Mouse (Mus musculus): Measurements from ENCODE around the gene Gm28035. TPM values are rescaled to one million over a fixed set of nuclear protein-coding genes. Genes with fewer than 3 reads are reported as not detected.
A peak's percentile ranks its signal among the peaks of the same experiment; 100 is the strongest.

Gene Gm28035
- polyA plus RNA-seq, 1 experiment from 2014 or later: 0.08 TPM

DNA sequence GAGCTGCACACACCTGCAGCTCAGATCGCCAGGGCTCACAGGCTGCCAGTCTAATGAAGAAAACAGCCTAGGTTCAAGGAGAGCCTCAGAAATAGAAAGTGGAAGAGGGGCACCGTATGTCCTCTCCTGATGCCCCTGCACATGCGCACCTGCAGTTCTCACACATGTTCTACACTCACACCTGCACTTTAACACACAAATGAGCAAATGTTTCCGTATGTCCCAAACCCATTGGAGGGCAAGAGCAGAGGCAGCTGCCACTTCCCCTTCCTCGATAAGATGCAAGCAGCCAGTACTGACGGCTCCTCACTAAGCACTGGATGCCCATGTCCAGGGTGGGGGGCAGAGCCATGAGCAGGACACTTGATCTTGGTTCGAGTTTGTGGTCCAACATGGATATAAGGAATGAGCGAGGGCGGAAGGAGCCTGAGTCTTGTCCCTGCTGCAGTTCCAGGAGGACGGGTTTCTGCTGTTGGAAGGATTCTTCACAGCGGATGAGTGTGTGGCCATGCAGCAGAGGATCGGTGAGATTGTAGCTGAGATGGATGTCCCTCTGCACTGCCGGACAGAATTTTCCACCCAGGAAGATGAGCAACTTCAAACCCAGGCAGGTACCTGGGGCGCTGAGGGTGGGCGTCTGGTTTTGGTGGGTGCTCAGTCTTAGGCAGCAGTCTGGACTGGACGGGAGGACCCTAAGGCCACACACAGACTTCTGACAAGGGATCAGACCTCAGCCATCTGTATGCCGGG, 29.0 kb downstream of the Gm28035 start:
- Histone ChIP-seq H3K36me3 (peaks cover 18% of the 10 kb centered on the region), H3K4me1 (peaks cover 37% of the 10 kb centered on the region), H3K4me3 (no peak overlapping the region), H3K9me3 (replicated peaks) (no peaks in the 10 kb centered on the region), H3K27ac (no peak overlapping the region), H3K27me3 (ENCODE audit: low read depth, poor library complexity, severe bottlenecking) (no peaks in the 10 kb centered on the region)
- DNase-seq (ENCODE audit: low spot score): no peak
- 89% methylated on average over 17 of the region's 17 CpGs for WGBS

GRCm38 (mm10) chr2:30270134-30270533, 29.8 kb downstream of the Gm28035 start:
- peaks cover 29% of the 10 kb centered on the region for H3K4me1 ChIP-seq
- WGBS: 66% methylated on average over 1 of the region's 1 CpGs
- H3K27ac ChIP-seq: no peak overlapping the region
- H3K36me3 ChIP-seq: peaks cover 11% of the 10 kb centered on the region
- H3K9me3 ChIP-seq (replicated peaks): no peaks in the 10 kb centered on the region
- peak; percentile 47 for DNase-seq (ENCODE audit: low spot score)
- H3K27me3 ChIP-seq (ENCODE audit: low read depth, poor library complexity, severe bottlenecking): no peaks in the 10 kb centered on the region
- no peak overlapping the region for H3K4me3 ChIP-seq

GRCm38 (mm10) chr2:30280743-30281142, 40.4 kb downstream of the Gm28035 start, which contains the start of gene Gm28038:
TSS of gene Gm28038 (plus strand) at chr2:30281043.
- no peak within 1 kb of the TSS for H3K4me3 ChIP-seq
- 92% methylated on average over 11 of the region's 11 CpGs for WGBS
- peaks cover 14% of the 10 kb centered on the region; the same call in 1 of the 2 replicates for H3K36me3 ChIP-seq
- no peaks in the 10 kb centered on the region for H3K27me3 ChIP-seq (ENCODE audit: low read depth, poor library complexity, severe bottlenecking)
- H3K9me3 ChIP-seq (replicated peaks): no peaks in the 10 kb centered on the region
- H3K4me1 ChIP-seq: peaks cover 11% of the 10 kb centered on the region
- H3K27ac ChIP-seq: no peak within 1 kb of the TSS
- no peak for DNase-seq (ENCODE audit: low spot score)

DNA sequence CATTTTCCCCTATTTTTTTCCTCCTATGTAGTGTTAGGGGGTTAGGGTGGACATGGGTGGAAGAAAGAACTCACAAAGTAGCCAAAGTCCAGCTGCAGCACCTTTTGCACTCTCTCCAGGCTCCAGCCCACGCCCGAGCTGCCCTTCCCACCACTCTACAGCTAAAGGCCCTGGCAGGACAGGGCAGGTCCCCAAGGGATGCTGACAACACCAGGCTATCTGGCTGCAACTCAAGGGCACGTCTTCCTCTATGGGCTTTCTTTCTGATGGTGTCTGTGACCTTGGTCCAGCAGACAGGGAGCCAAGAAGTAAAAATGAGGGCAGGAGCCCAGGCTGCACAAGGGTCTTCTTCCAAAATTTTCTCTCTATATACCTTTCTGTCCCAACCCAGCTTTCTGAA, 41.3 kb downstream of the Gm28035 start:
- Histone ChIP-seq H3K36me3 (peaks cover 14% of the 10 kb centered on the region; the same call in 1 of the 2 replicates), H3K9me3 (replicated peaks) (no peaks in the 10 kb centered on the region), H3K4me3 (no peak overlapping the region), H3K27me3 (ENCODE audit: low read depth, poor library complexity, severe bottlenecking) (no peaks in the 10 kb centered on the region), H3K27ac (no peak overlapping the region), H3K4me1 (peaks cover 12% of the 10 kb centered on the region)
- WGBS: 84% methylated on average over 3 of the region's 3 CpGs
- DNase-seq (ENCODE audit: low spot score): no peak

GRCm38 (mm10) chr2:30283193-30283592, 42.8 kb downstream of the Gm28035 start:
- Histone ChIP-seq H3K27me3 (ENCODE audit: low read depth, poor library complexity, severe bottlenecking) (no peaks in the 10 kb centered on the region), H3K27ac (no peak overlapping the region), H3K4me1 (peaks cover 22% of the 10 kb centered on the region), H3K9me3 (replicated peaks) (no peaks in the 10 kb centered on the region), H3K36me3 (peaks cover 18% of the 10 kb centered on the region), H3K4me3 (no peak overlapping the region)
- DNase-seq (ENCODE audit: low spot score): no peak
- WGBS: 94% methylated on average over 2 of the region's 2 CpGs

- WGBS: 94% methylated on average over 5 of the region's 5 CpGs
- Histone ChIP-seq H3K27ac (no peak overlapping the region), H3K9me3 (replicated peaks) (no peaks in the 10 kb centered on the region), H3K36me3 (peaks cover 33% of the 10 kb centered on the region), H3K27me3 (ENCODE audit: low read depth, poor library complexity, severe bottlenecking) (no peaks in the 10 kb centered on the region), H3K4me3 (peak overlapping the region; percentile 77), H3K4me1 (peaks cover 22% of the 10 kb centered on the region)
- DNase-seq (ENCODE audit: low spot score): no peak
Observed at GRCm38 (mm10) chr2:30285004-30285403, 44.6 kb downstream of the Gm28035 start.

DNA sequence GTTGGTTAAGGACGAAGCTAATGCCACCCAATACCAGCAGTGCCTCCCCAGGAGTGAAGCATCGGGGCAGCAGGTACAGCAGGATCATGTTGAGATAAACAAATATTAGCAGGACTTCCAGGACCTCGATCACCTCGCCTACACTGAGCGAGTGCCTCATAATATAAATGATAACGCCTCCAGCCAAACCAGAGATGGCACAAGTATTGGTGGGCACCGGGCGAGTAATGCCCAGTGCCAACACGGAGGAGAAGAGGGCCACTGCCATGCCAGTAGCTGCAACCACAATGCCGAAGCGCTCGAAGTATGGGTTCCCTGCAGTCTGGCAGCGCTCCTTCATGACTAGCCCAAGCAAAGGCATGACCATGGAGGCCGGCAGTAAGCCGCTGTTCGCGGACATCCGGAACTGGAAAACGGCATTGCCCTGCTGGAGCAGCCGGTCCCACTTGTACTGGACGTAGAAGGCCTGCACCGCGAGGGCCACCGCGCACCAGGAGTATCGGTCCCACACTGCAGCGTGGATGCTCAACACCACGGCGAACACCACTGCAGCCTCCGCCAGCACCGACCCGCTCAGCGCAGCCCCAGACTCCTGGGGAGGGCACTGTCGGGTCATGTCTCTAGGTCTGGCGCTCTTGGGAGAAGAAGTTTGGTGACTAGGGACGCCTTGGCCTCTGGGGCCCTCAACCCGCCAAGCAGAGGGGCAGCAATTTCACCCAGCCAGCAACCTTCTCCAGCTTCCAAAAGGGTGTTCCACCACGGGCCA, 45.2 kb downstream of the Gm28035 start:
- no peak for DNase-seq (ENCODE audit: low spot score)
- WGBS: 16% methylated on average over 38 of the region's 38 CpGs
- peak overlapping the region; percentile 92 for H3K27ac ChIP-seq

GRCm38 (mm10) chr2:30286192-30287026, 46.0 kb downstream of the Gm28035 start, which contains the start of the genes Dolk and Nup188:
TSS of gene Dolk (minus strand) at chr2:30286334.
TSS of gene Nup188 (plus strand) at chr2:30286397.
- H3K9me3 ChIP-seq (replicated peaks): no peaks in the 10 kb centered on the region
- peak within 1 kb of the TSS; percentile 92 for H3K27ac ChIP-seq
- peaks cover 46% of the 10 kb centered on the region for H3K36me3 ChIP-seq
- under 1% methylated on average over 68 of the region's 68 CpGs for WGBS
- DNase-seq (ENCODE audit: low spot score): peak; percentile 100
- H3K4me3 ChIP-seq: peak within 1 kb of the TSS; percentile 77
- peaks cover 22% of the 10 kb centered on the region for H3K4me1 ChIP-seq
- no peaks in the 10 kb centered on the region for H3K27me3 ChIP-seq (ENCODE audit: low read depth, poor library complexity, severe bottlenecking)

More for the DNA sequence above, 45.2 kb downstream of the Gm28035 start:
- H3K4me3 ChIP-seq: peak overlapping the region; percentile 77
- no peaks in the 10 kb centered on the region for H3K27me3 ChIP-seq (ENCODE audit: low read depth, poor library complexity, severe bottlenecking)
- peaks cover 39% of the 10 kb centered on the region for H3K36me3 ChIP-seq
- no peaks in the 10 kb centered on the region for H3K9me3 ChIP-seq (replicated peaks)
- peaks cover 22% of the 10 kb centered on the region for H3K4me1 ChIP-seq

DNA sequence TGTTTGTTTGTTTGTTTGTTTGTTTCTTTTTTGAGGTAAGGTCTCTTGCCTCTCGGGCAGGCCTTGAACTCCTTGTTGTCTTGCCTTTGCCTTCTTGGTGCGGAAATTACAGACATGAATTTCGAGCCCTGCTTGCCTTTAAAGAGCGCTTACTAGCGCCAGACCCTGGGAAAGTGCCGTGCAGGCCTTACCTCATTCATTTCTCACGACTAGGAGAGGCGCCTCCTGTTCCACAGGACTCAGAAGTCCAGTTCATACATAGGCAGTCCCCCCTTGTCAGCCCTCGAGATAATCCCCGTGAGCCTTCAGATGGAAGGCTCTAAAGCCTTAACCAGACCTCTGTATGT, 46.6 kb downstream of the Gm28035 start:
- H3K4me3 ChIP-seq: peak overlapping the region; percentile 77
- peak overlapping the region; percentile 92 for H3K27ac ChIP-seq
- peaks cover 52% of the 10 kb centered on the region for H3K36me3 ChIP-seq
- peaks cover 22% of the 10 kb centered on the region for H3K4me1 ChIP-seq
- DNase-seq (ENCODE audit: low spot score): peak; percentile 52
- no peaks in the 10 kb centered on the region for H3K27me3 ChIP-seq (ENCODE audit: low read depth, poor library complexity, severe bottlenecking)
- under 1% methylated on average over 10 of the region's 10 CpGs for WGBS
- H3K9me3 ChIP-seq (replicated peaks): no peaks in the 10 kb centered on the region

GRCm38 (mm10) chr2:30299525-30299924, 59.2 kb downstream of the Gm28035 start:
- WGBS: 86% methylated on average over 3 of the region's 3 CpGs
- Histone ChIP-seq H3K4me3 (no peak overlapping the region), H3K27ac (no peak overlapping the region), H3K9me3 (replicated peaks) (no peaks in the 10 kb centered on the region), H3K27me3 (ENCODE audit: low read depth, poor library complexity, severe bottlenecking) (no peaks in the 10 kb centered on the region), H3K4me1 (no peaks in the 10 kb centered on the region), H3K36me3 (peaks cover 93% of the 10 kb centered on the region)
- no peak for DNase-seq (ENCODE audit: low spot score)

DNA sequence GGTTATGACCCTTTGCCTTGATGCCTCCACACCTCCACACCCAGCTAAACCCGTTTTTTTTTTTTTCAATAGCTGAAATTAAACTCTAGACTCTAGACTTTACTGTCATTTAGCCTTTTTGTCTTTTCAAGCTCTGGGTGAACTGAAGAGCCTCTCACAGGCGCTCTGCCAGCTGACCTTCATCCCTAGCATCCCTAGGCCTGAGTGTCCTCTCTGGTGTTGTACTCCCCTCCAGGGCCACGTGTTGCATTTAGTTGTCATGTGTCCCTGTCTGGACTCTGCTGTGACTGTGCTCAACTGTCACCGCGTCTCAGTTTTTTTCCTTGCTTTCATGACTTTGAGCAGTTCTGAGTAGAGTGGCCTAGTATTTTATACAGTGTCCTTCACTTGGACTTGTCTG, 59.6 kb downstream of the Gm28035 start:
- Histone ChIP-seq H3K36me3 (peaks cover 97% of the 10 kb centered on the region), H3K4me1 (no peaks in the 10 kb centered on the region), H3K27me3 (ENCODE audit: low read depth, poor library complexity, severe bottlenecking) (no peaks in the 10 kb centered on the region), H3K27ac (no peak overlapping the region), H3K4me3 (no peak overlapping the region), H3K9me3 (replicated peaks) (no peaks in the 10 kb centered on the region)
- WGBS: 93% methylated on average over 5 of the region's 5 CpGs
- no peak for DNase-seq (ENCODE audit: low spot score)

DNA sequence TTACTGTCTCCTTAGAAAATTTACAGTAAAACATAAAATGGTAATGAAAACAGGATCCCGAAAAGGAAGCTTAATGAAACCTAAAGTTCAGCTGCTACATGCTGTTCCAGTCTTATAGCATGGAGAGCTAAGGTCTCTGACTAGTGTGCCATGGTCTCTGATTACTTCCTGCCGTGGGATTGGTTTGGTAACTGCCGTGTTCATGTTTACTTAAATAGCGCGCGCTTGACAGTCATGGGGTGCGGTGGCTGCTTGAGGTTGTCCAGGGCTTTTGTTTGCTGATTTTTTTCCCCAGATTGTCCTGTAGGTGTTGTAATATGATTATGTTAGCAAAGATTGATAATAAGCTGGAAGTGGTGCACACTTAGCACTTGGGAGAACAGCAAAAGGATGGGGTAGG, 65.7 kb downstream of the Gm28035 start:
- Histone ChIP-seq H3K9me3 (replicated peaks) (no peaks in the 10 kb centered on the region), H3K36me3 (peaks cover 100% of the 10 kb centered on the region), H3K27ac (no peak overlapping the region), H3K4me3 (no peak overlapping the region), H3K4me1 (no peaks in the 10 kb centered on the region), H3K27me3 (ENCODE audit: low read depth, poor library complexity, severe bottlenecking) (no peaks in the 10 kb centered on the region)
- whole genome bisulfite sequencing: 97% methylated on average over 7 of the region's 7 CpGs
- DNase-seq (ENCODE audit: low spot score): no peak

All from limb, embryonic 10.5 days (tissue).